Mouse (Mus musculus): ENCODE measurements around the gene Dync1li1.
A peak's percentile ranks its signal among the peaks of the same experiment; 100 is the strongest.
"Not testable (repeated sequence)": the region's sequence is repeated elsewhere in the genome, so short reads cannot be mapped to it uniquely, and the experiment has no call there.

Dync1li1 gene

GRCm38 (mm10) chr9:114673626-114674025 lies 15.0 kb upstream of the Dync1li1 start:
- DNase-seq (ENCODE audit: low spot score) = no peak

- DNase-seq (ENCODE audit: low spot score) = no peak
Measured at GRCm38 (mm10) chr9:114678576-114678975, 10.0 kb upstream of the Dync1li1 start.

- DNase-seq (ENCODE audit: low spot score) = no peak
Measured at GRCm38 (mm10) chr9:114679944-114680343, 8.6 kb upstream of the Dync1li1 start.

GRCm38 (mm10) chr9:114680531-114680930 lies 8.1 kb upstream of the Dync1li1 start:
- no peak for DNase-seq (ENCODE audit: low spot score)

- no peak for DNase-seq (ENCODE audit: low spot score)
Measured at GRCm38 (mm10) chr9:114682193-114682592, 6.4 kb upstream of the Dync1li1 start.

- DNase-seq (ENCODE audit: low spot score) = no peak
Measured at GRCm38 (mm10) chr9:114686245-114686644, 2.3 kb upstream of the Dync1li1 start.

GRCm38 (mm10) chr9:114687639-114688038 lies 951 bp upstream of the Dync1li1 start:
- DNase-seq (ENCODE audit: low spot score) = no peak

GRCm38 (mm10) chr9:114688953-114689407 lies 390 bp downstream of the Dync1li1 start:
- no peak for DNase-seq (ENCODE audit: low spot score)

GRCm38 (mm10) chr9:114690119-114690601 lies 1.6 kb downstream of the Dync1li1 start:
- no peak for DNase-seq (ENCODE audit: low spot score)

GRCm38 (mm10) chr9:114691112-114691511 lies 2.5 kb downstream of the Dync1li1 start:
- DNase-seq (ENCODE audit: low spot score) = no peak

GRCm38 (mm10) chr9:114695662-114696061 lies 7.1 kb downstream of the Dync1li1 start:
- DNase-seq (ENCODE audit: low spot score) = not testable (repeated sequence)

GRCm38 (mm10) chr9:114697072-114697471 lies 8.5 kb downstream of the Dync1li1 start:
- no peak for DNase-seq (ENCODE audit: low spot score)

GRCm38 (mm10) chr9:114697926-114698325 lies 9.3 kb downstream of the Dync1li1 start:
- DNase-seq (ENCODE audit: low spot score) = no peak

- DNase-seq (ENCODE audit: low spot score) = no peak
Measured at GRCm38 (mm10) chr9:114699262-114699661, 10.7 kb downstream of the Dync1li1 start.

GRCm38 (mm10) chr9:114699882-114700665 lies 11.5 kb downstream of the Dync1li1 start:
- no peak for DNase-seq (ENCODE audit: low spot score)

- DNase-seq (ENCODE audit: low spot score) = no peak
Measured at GRCm38 (mm10) chr9:114701031-114701430, 12.4 kb downstream of the Dync1li1 start.

- DNase-seq (ENCODE audit: low spot score) = no peak
Measured at GRCm38 (mm10) chr9:114701921-114702320, 13.3 kb downstream of the Dync1li1 start.

- DNase-seq (ENCODE audit: low spot score) = no peak
Measured at GRCm38 (mm10) chr9:114707805-114708204, 19.2 kb downstream of the Dync1li1 start.

GRCm38 (mm10) chr9:114710345-114710744 lies 21.8 kb downstream of the Dync1li1 start:
- peak; percentile 55 for DNase-seq (ENCODE audit: low spot score)

GRCm38 (mm10) chr9:114713481-114713880 lies 24.9 kb downstream of the Dync1li1 start:
- DNase-seq (ENCODE audit: low spot score) = no peak

GRCm38 (mm10) chr9:114716677-114717331 lies 28.2 kb downstream of the Dync1li1 start:
- DNase-seq (ENCODE audit: low spot score) = no peak

- DNase-seq (ENCODE audit: low spot score) = no peak
Measured at GRCm38 (mm10) chr9:114727315-114727714, 38.7 kb downstream of the Dync1li1 start.

- DNase-seq (ENCODE audit: low spot score) = not testable (repeated sequence)
Measured at GRCm38 (mm10) chr9:114728432-114728831, 39.8 kb downstream of the Dync1li1 start.
